Mouse (Mus musculus) olfactory bulb, adult 2 months (tissue): ENCODE data around the gene Pou2f3.

ENCODE experiments used
- CTCF ChIP-seq: fragments of 200-500 bp; IDR thresholded peaks from 2 replicates; pipeline ENCODE4 v1.5.1; 2012; ENCODE audit warnings: low read depth, mild to moderate bottlenecking, low read length, moderate library complexity; ENCODE audit not compliant: insufficient read depth
- POLR2A ChIP-seq: fragments of 200-500 bp; IDR thresholded peaks from 2 replicates; pipeline ENCODE4 v1.6.1; 2012; ENCODE audit warnings: mild to moderate bottlenecking, low read depth, low read length, moderate library complexity; ENCODE audit not compliant: insufficient read depth

DNA sequence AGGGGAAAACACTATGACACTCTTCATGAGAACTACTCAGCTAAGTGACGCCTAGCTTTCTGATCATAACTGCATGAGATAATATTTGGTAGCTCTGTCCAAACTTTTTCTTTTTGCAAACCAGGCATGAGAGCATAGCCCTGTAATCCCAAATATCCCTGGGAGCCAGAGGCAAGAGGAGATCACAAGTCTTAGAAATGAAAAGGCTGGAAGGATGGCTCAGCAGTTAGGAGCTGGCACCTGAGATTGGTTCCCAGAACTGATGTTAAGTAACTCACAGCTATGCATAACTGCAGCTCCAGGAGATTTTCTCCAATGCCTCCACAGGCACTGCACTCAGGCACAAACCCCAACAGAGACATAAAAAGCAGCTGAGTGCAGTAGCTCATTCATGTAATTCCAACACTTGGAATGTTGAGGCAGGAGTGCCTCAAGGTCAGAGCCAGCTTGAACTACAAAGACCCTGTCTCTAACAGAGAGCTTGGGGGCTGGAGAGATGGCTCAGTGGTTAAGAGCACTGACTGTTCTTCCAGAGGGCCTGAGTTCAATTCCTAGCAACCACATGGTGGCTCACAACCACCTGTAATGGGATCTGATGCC is 124.4 kb downstream of the Pou2f3 start:
- TF ChIP-seq POLR2A = no peak
- no peak for TF ChIP-seq CTCF
